Comparison of ENCODE assay signal across 13 mouse cellular contexts in the genomic region with DNA sequence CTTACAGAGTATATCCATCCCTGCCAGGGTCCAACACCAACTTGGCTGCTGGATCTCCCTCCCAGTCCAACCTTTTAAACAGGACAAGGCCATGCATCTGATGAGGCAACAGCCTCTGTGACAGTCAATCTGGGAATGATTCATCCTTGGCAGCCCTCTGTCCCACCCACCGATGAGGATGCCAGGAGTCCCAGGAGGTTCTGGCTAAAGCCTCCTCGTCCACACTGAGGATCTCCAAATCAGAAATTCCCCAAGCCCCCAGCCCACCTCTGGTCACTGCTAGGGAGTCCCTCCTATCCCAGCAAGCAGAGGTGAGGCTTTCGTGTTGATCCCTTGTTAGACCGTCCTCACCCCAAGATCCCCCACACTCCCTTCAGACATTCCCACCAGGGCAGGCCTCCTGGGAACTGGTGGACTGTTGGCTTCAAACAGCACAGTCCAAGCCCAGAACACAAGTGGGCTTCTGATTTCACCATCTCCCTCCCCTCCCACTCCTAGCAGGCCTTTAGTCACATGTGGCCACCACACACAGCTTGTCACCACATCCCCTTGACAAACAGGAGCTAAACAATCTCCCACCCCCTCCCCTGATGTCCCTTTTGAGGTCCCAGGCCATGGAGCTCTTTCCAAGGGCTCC. TPM values are rescaled to one million over a fixed set of nuclear protein-coding genes. Genes with fewer than 3 reads are reported as not detected.
DNase-seq lines count a peak whose midpoint lies in the region; ATAC-seq lines count a peak whose summit lies in the region.
"Had no signal": no experiment of that assay in that cellular context is flagged by ENCODE, and none has a peak within 500 bp of the region (broad histone marks: within the 10 kb centered on the region; RNA-seq: fewer than 3 reads in every experiment).

No protein-coding gene starts in this region.

- H3K27ac ChIP-seq in liver, embryonic 11.5 days (ENCODE audit: low read depth, low read length) = no peak overlapping the region
- no peak overlapping the region for H3K27ac ChIP-seq in liver, embryonic 12.5 days

- no peak for ATAC-seq in liver, embryonic 11.5 days (replicated peaks; ENCODE audit: low FRiP score)
- no peak for ATAC-seq in liver, embryonic 12.5 days
- ATAC-seq: liver, postnatal 0 days had no signal

- no peak overlapping the region for H3K4me3 ChIP-seq in liver, embryonic 11.5 days (ENCODE audit: low read depth, low read length)
- H3K4me3 ChIP-seq in liver, embryonic 12.5 days = no peak overlapping the region

- H3K4me2 ChIP-seq in liver, embryonic 11.5 days = no peak overlapping the region
- H3K4me2 ChIP-seq in liver, embryonic 12.5 days = no peak overlapping the region

- no peaks in the 10 kb centered on the region for H3K4me1 ChIP-seq in liver, embryonic 11.5 days (replicated peaks; ENCODE audit: control insufficient read depth, insufficient read depth, low read length)
- H3K4me1 ChIP-seq in liver, embryonic 12.5 days = no peaks in the 10 kb centered on the region

- DNase-seq in liver, embryonic 11.5 days (ENCODE audit: low spot score) = peak; percentile 28
- peak; percentile 44 to 52 for DNase-seq in adrenal gland, adult 18-20 months (ENCODE audit: low spot score in 2 of 2)
- peak; percentile 72 for DNase-seq in gastrocnemius, postnatal 25 days
- DNase-seq in lung, postnatal 25 days (ENCODE audit: low spot score) = peak; percentile 48
- no peak for DNase-seq in kidney, postnatal 10 days
- DNase-seq in cerebellum, adult 9-11 months = no peak
- no peak for DNase-seq in kidney, postnatal 4 days
- DNase-seq: liver, postnatal 0 days; thymus, postnatal 14 days had no signal

- no peaks in the 10 kb centered on the region for H3K9me3 ChIP-seq in liver, embryonic 11.5 days (ENCODE audit: control insufficient read depth, low read length)
- H3K9me3 ChIP-seq in liver, embryonic 12.5 days (replicated peaks) = no peaks in the 10 kb centered on the region

- WGBS in liver, embryonic 11.5 days = 75% methylated on average over 4 of the region's 4 CpGs
- 54% methylated on average over 4 of the region's 4 CpGs for WGBS in liver, embryonic 12.5 days (ENCODE audit: insufficient replicate concordance)

- H3K9ac ChIP-seq in liver, embryonic 11.5 days (ENCODE audit: low read depth, low read length) = no peak overlapping the region
- H3K9ac ChIP-seq in liver, embryonic 12.5 days = no peak overlapping the region
- H3K9ac ChIP-seq: liver, postnatal 0 days had no signal

- H3K27me3 ChIP-seq in liver, embryonic 11.5 days (replicated peaks; ENCODE audit: control insufficient read depth, insufficient read depth, low read length) = no peaks in the 10 kb centered on the region
- peaks cover 8% of the 10 kb centered on the region; the same call in 1 of the 2 replicates for H3K27me3 ChIP-seq in liver, embryonic 12.5 days (replicated peaks)

- H3K36me3 ChIP-seq in liver, embryonic 11.5 days (ENCODE audit: control insufficient read depth, insufficient read depth, low read length) = 0 out of 2 replicates have a peak, but pooled peaks cover 2% of the 10 kb centered on the region
- peaks cover 7% of the 10 kb centered on the region; the same call in 1 of the 2 replicates for H3K36me3 ChIP-seq in liver, embryonic 12.5 days

RNA-seq across cellular contexts. Expression of a gene that starts 11.0 kb away (rescaled TPM):
- 3.5 and 4.2 TPM in 2 replicates for polyA plus RNA-seq in liver, embryonic 11.5 days (2014; fragmentation: Nextera tagmentation; extraction: Ambion mirVana)
- 2.9 and 3.2 TPM in 2 replicates for polyA plus RNA-seq in liver, embryonic 12.5 days (2016; fragmentation: Nextera tagmentation; extraction: Ambion mirVana)
- 10 to 100 TPM; 13.2 to 18.2 TPM for total RNA-seq in adrenal gland, adult 18-20 months (2021)
- total RNA-seq in gastrocnemius, postnatal 25 days (2021) = 1 to 10 TPM; 1.3 to 1.7 TPM

RNA-seq across cellular contexts. Expression of a gene that starts 36.7 kb away (rescaled TPM):
- polyA plus RNA-seq in liver, embryonic 11.5 days (2014; fragmentation: Nextera tagmentation; extraction: Ambion mirVana) = 0.16 and 0.51 TPM in 2 replicates
- 0.06 TPM in 1 of 2 replicates, not detected in the other for polyA plus RNA-seq in liver, embryonic 12.5 days (2016; fragmentation: Nextera tagmentation; extraction: Ambion mirVana)
- total RNA-seq in adrenal gland, adult 18-20 months (2021) = not detected
- total RNA-seq in gastrocnemius, postnatal 25 days (2021) = not detected
- polyA plus RNA-seq: liver, postnatal 0 days had no signal

RNA-seq across cellular contexts. Expression of a gene that starts 38.3 kb away (rescaled TPM):
- polyA plus RNA-seq in liver, embryonic 11.5 days (2014; fragmentation: Nextera tagmentation; extraction: Ambion mirVana) = not detected in 2 replicates
- not detected in 2 replicates for polyA plus RNA-seq in liver, embryonic 12.5 days (2016; fragmentation: Nextera tagmentation; extraction: Ambion mirVana)
- total RNA-seq in adrenal gland, adult 18-20 months (2021) = 10 to 100 TPM in 1 of 2 experiments, 1 to 10 TPM in 1; 4.4 to 24.4 TPM
- not detected for total RNA-seq in gastrocnemius, postnatal 25 days (2021)
- total RNA-seq: left cerebral cortex, postnatal 36 days had no signal
- polyA plus RNA-seq: forebrain, embryonic 11.5 days; heart, embryonic 14.5 days; liver, postnatal 0 days had no signal

Comparison
In these comparisons a context has a peak if more than half of its experiments do, and no peak if none do; other contexts are left out.
1. DNase-seq: peak in liver, embryonic 11.5 days (single experiment), adrenal gland, adult 18-20 months (2 of 2), gastrocnemius, postnatal 25 days (single experiment) and lung, postnatal 25 days (single experiment); none in kidney, postnatal 10 days (single experiment), cerebellum, adult 9-11 months (single experiment) and kidney, postnatal 4 days (0 of 2).
2. RNA of a gene that starts 11.0 kb away (total RNA-seq): 13.2 to 18.2 TPM in adrenal gland, adult 18-20 months; 1.3 to 1.7 TPM in gastrocnemius, postnatal 25 days; every median in the first group is over 4 times any median in the second.
3. RNA of a gene that starts 38.3 kb away (total RNA-seq): 4.4 to 24.4 TPM in adrenal gland, adult 18-20 months; not detected in gastrocnemius, postnatal 25 days; every median in the first group is over 4 times any median in the second.